Mouse (Mus musculus): ENCODE measurements around the gene Pcf11.

The Pcf11 gene

GRCm38 (mm10) chr7:92669507-92670471, at the start of gene Pcf11:
Gene Pcf11 (minus strand): TSS chr7:92669934.
- peak; percentile 95 for DNase-seq

GRCm38 (mm10) chr7:92715055-92715454, 45.3 kb upstream of the Pcf11 start:
- DNase-seq: no peak

GRCm38 (mm10) chr7:92711593-92711992, 41.9 kb upstream of the Pcf11 start:
- DNase-seq: no peak

GRCm38 (mm10) chr7:92709573-92709972, 39.8 kb upstream of the Pcf11 start:
- DNase-seq: no peak

- DNase-seq: no peak
Measured at GRCm38 (mm10) chr7:92706711-92707110, 37.0 kb upstream of the Pcf11 start.

- no peak for DNase-seq
Measured at GRCm38 (mm10) chr7:92705534-92705933, 35.8 kb upstream of the Pcf11 start.

- no peak for DNase-seq
Measured at GRCm38 (mm10) chr7:92703661-92704060, 33.9 kb upstream of the Pcf11 start.

- DNase-seq: no peak
Measured at GRCm38 (mm10) chr7:92698770-92699169, 29.0 kb upstream of the Pcf11 start.

GRCm38 (mm10) chr7:92696395-92696794, 26.7 kb upstream of the Pcf11 start:
- DNase-seq: no peak

GRCm38 (mm10) chr7:92689101-92689500, 19.4 kb upstream of the Pcf11 start:
- DNase-seq: no peak

- no peak for DNase-seq
Measured at GRCm38 (mm10) chr7:92688299-92688669, 18.6 kb upstream of the Pcf11 start.

- no peak for DNase-seq
Measured at GRCm38 (mm10) chr7:92687556-92688298, 18.0 kb upstream of the Pcf11 start.

GRCm38 (mm10) chr7:92677346-92677745, 7.6 kb upstream of the Pcf11 start:
- DNase-seq: no peak

- DNase-seq: no peak
Measured at GRCm38 (mm10) chr7:92675131-92675530, 5.4 kb upstream of the Pcf11 start.

- DNase-seq: peak; percentile 73
Measured at GRCm38 (mm10) chr7:92668791-92669506, 785 bp downstream of the Pcf11 start.

GRCm38 (mm10) chr7:92666274-92666820, 3.4 kb downstream of the Pcf11 start:
- DNase-seq: no peak

- DNase-seq: no peak
Measured at GRCm38 (mm10) chr7:92658050-92658449, 11.7 kb downstream of the Pcf11 start.

GRCm38 (mm10) chr7:92656386-92656785, 13.3 kb downstream of the Pcf11 start:
- DNase-seq: no peak

- no peak for DNase-seq
Measured at GRCm38 (mm10) chr7:92653329-92653728, 16.4 kb downstream of the Pcf11 start.

- no peak for DNase-seq
Measured at GRCm38 (mm10) chr7:92647790-92648189, 21.9 kb downstream of the Pcf11 start.

- no peak for DNase-seq
Measured at GRCm38 (mm10) chr7:92642358-92642757, 27.4 kb downstream of the Pcf11 start.

GRCm38 (mm10) chr7:92638050-92638449, 31.7 kb downstream of the Pcf11 start:
- DNase-seq: no peak

Data from thymus, postnatal 25 days (tissue).